Mouse (Mus musculus): ENCODE measurements around the gene Git1. TPM values are rescaled to one million over a fixed set of nuclear protein-coding genes. Genes with fewer than 3 reads are reported as not detected.

Gene Git1
- polyA plus RNA-seq, 1 experiment from 2014 or later = 13.8 TPM

GRCm38 (mm10) chr11:77503511-77503910 lies 10.1 kb downstream of the Git1 start:
- no peak for DNase-seq (ENCODE audit: low spot score, missing footprints)
- H3K4me3 ChIP-seq (ENCODE audit: low read depth, low read length) = no peak overlapping the region
- H3K27ac ChIP-seq (ENCODE audit: low read depth, low read length) = no peak overlapping the region
- no peaks in the 10 kb centered on the region for H3K9me3 ChIP-seq (ENCODE audit: control insufficient read depth, low read length)
- H3K4me1 ChIP-seq (ENCODE audit: control insufficient read depth, insufficient read depth, low read length) = peaks cover 12% of the 10 kb centered on the region
- H3K9ac ChIP-seq (ENCODE audit: low read length) = no peak overlapping the region
- no peak overlapping the region for H3K4me2 ChIP-seq
- WGBS = 68% methylated on average over 3 of the region's 3 CpGs
- no peaks in the 10 kb centered on the region for H3K27me3 ChIP-seq (ENCODE audit: control insufficient read depth, insufficient read depth, low read length)
- H3K36me3 ChIP-seq (ENCODE audit: control insufficient read depth, insufficient read depth, low read length) = peaks cover 26% of the 10 kb centered on the region
- ATAC-seq (ENCODE audit: low FRiP score) = no peak

GRCm38 (mm10) chr11:77504377-77504776 lies 11.0 kb downstream of the Git1 start:
- no peak overlapping the region for H3K9ac ChIP-seq (ENCODE audit: low read length)
- no peak overlapping the region for H3K27ac ChIP-seq (ENCODE audit: low read depth, low read length)
- WGBS = 96% methylated on average over 19 of the region's 19 CpGs
- peaks cover 12% of the 10 kb centered on the region for H3K4me1 ChIP-seq (ENCODE audit: control insufficient read depth, insufficient read depth, low read length)
- H3K4me3 ChIP-seq (ENCODE audit: low read depth, low read length) = no peak overlapping the region
- no peaks in the 10 kb centered on the region for H3K9me3 ChIP-seq (ENCODE audit: control insufficient read depth, low read length)
- no peak overlapping the region for H3K4me2 ChIP-seq
- no peak for ATAC-seq (ENCODE audit: low FRiP score)
- H3K36me3 ChIP-seq (ENCODE audit: control insufficient read depth, insufficient read depth, low read length) = peaks cover 26% of the 10 kb centered on the region
- no peak for DNase-seq (ENCODE audit: low spot score, missing footprints)
- H3K27me3 ChIP-seq (ENCODE audit: control insufficient read depth, insufficient read depth, low read length) = no peaks in the 10 kb centered on the region

DNA sequence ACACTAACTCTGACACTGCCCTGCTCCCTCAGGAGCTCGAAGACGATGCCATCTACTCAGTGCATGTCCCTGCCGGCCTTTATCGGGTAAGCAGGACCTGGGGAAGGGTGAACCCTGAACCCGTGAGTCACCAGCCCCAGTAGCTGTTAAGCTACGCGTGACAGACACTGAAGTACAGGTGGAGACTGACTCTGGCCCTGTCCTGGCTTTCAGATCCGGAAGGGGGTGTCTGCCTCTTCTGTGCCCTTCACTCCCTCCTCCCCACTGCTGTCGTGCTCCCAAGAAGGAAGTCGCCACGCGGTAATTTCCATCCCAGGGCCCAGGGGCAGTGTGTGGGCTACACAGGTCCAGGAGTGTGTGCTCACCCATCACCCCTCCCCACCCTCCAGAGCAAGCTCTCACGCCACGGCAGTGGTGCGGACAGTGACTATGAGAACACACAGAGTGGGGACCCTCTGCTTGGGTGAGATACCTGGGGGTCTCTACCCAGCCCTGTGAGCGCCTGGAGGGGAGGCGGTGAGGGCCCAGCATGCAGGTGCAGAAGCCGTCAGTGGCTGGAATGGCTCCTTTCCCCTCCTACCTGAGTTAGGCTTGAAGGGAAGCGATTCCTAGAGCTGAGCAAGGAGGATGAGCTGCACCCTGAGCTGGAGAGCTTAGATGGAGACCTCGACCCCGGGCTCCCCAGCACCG lies 12.1 kb downstream of the Git1 start:
- H3K27me3 ChIP-seq (ENCODE audit: control insufficient read depth, insufficient read depth, low read length) = no peaks in the 10 kb centered on the region
- WGBS = 93% methylated on average over 22 of the region's 22 CpGs
- H3K4me3 ChIP-seq (ENCODE audit: low read depth, low read length) = no peak overlapping the region
- peaks cover 26% of the 10 kb centered on the region for H3K36me3 ChIP-seq (ENCODE audit: control insufficient read depth, insufficient read depth, low read length)
- no peaks in the 10 kb centered on the region for H3K9me3 ChIP-seq (ENCODE audit: control insufficient read depth, low read length)
- no peak overlapping the region for H3K4me2 ChIP-seq
- H3K9ac ChIP-seq (ENCODE audit: low read length) = no peak overlapping the region
- H3K4me1 ChIP-seq (ENCODE audit: control insufficient read depth, insufficient read depth, low read length) = peaks cover 12% of the 10 kb centered on the region
- ATAC-seq (ENCODE audit: low FRiP score) (no peak), DNase-seq (ENCODE audit: low spot score, missing footprints) (no peak)
- H3K27ac ChIP-seq (ENCODE audit: low read depth, low read length) = no peak overlapping the region

GRCm38 (mm10) chr11:77506273-77506672 lies 12.9 kb downstream of the Git1 start:
- ATAC-seq (ENCODE audit: low FRiP score) (no peak), DNase-seq (ENCODE audit: low spot score, missing footprints) (no peak)
- Histone ChIP-seq H3K4me3 (ENCODE audit: low read depth, low read length) (no peak overlapping the region), H3K27ac (ENCODE audit: low read depth, low read length) (no peak overlapping the region), H3K27me3 (ENCODE audit: control insufficient read depth, insufficient read depth, low read length) (no peaks in the 10 kb centered on the region), H3K4me1 (ENCODE audit: control insufficient read depth, insufficient read depth, low read length) (peaks cover 6% of the 10 kb centered on the region), H3K9me3 (ENCODE audit: control insufficient read depth, low read length) (no peaks in the 10 kb centered on the region), H3K9ac (ENCODE audit: low read length) (no peak overlapping the region), H3K36me3 (ENCODE audit: control insufficient read depth, insufficient read depth, low read length) (peaks cover 26% of the 10 kb centered on the region), H3K4me2 (no peak overlapping the region)
- WGBS = 87% methylated on average over 14 of the region's 14 CpGs

- Histone ChIP-seq H3K4me3 (ENCODE audit: low read depth, low read length) (no peak overlapping the region), H3K36me3 (ENCODE audit: control insufficient read depth, insufficient read depth, low read length) (peaks cover 26% of the 10 kb centered on the region), H3K27ac (ENCODE audit: low read depth, low read length) (no peak overlapping the region), H3K27me3 (ENCODE audit: control insufficient read depth, insufficient read depth, low read length) (no peaks in the 10 kb centered on the region), H3K4me2 (no peak overlapping the region), H3K9me3 (ENCODE audit: control insufficient read depth, low read length) (no peaks in the 10 kb centered on the region), H3K9ac (ENCODE audit: low read length) (no peak overlapping the region), H3K4me1 (ENCODE audit: control insufficient read depth, insufficient read depth, low read length) (peaks cover 6% of the 10 kb centered on the region)
- WGBS = 87% methylated on average over 6 of the region's 6 CpGs
- no peak for DNase-seq (ENCODE audit: low spot score, missing footprints)
- no peak for ATAC-seq (ENCODE audit: low FRiP score)
Observed at GRCm38 (mm10) chr11:77506941-77507340, 13.6 kb downstream of the Git1 start.

- peaks cover 8% of the 10 kb centered on the region for H3K4me1 ChIP-seq (ENCODE audit: control insufficient read depth, insufficient read depth, low read length)
- no peak overlapping the region for H3K4me3 ChIP-seq (ENCODE audit: low read depth, low read length)
- no peak overlapping the region for H3K4me2 ChIP-seq
- no peaks in the 10 kb centered on the region for H3K9me3 ChIP-seq (ENCODE audit: control insufficient read depth, low read length)
- no peak for ATAC-seq (ENCODE audit: low FRiP score)
- no peak overlapping the region for H3K27ac ChIP-seq (ENCODE audit: low read depth, low read length)
- WGBS = 70% methylated on average over 4 of the region's 4 CpGs
- no peak overlapping the region for H3K9ac ChIP-seq (ENCODE audit: low read length)
- peaks cover 26% of the 10 kb centered on the region for H3K36me3 ChIP-seq (ENCODE audit: control insufficient read depth, insufficient read depth, low read length)
- no peak for DNase-seq (ENCODE audit: low spot score, missing footprints)
- H3K27me3 ChIP-seq (ENCODE audit: control insufficient read depth, insufficient read depth, low read length) = no peaks in the 10 kb centered on the region
Observed at GRCm38 (mm10) chr11:77507426-77507825, 14.1 kb downstream of the Git1 start.

DNA sequence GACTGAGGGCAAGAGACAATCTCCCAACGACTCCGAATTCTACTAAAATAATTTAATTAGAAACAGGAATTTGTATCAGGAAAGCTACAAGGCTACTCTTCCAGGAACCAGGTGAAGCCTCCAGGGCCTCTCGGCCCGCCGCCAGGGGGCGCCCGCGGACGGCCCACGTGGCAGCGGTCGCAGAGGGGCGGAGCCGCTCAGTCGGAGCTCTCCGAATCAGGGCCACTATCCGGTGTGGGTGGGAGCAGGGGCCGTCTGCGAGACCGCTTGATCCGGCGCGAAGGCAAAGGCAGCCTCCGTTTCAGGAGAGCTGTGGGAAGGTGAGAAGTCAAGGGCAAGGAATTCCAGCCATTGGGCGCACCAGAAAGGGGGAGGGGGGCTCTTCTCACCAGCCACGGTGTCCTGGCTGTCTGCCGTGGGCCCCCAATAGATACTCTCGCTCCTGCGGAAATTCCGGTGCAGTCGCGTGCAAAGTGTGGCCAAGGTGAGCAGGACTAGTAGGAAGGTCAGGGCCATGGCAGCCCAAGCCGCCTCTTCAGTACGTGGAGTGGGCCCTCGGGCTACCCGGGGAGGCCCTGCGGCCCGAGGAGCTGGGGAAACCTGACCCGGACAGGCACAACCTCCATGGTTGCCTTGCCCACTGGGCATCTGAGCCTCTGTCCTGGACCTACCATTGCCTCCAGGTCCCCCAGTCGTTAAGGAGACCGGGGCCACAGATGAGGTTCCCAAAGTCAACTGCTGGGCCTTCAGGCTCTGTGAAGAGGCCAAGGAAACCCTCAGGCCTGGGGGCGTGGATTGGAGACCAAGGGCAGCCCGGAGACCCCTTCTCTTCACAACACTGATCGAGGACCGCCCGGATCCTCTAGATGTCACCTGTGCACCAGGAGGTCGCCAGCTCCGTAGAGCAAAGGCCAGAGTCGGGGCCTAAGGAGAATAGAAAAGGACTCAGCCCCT lies 15.0 kb downstream of the Git1 start:
- DNase-seq (ENCODE audit: low spot score, missing footprints) (peak; percentile 99), ATAC-seq (ENCODE audit: low FRiP score) (peak; percentile 50)
- Histone ChIP-seq H3K9me3 (ENCODE audit: control insufficient read depth, low read length) (no peaks in the 10 kb centered on the region), H3K4me2 (peak overlapping the region; percentile 50), H3K9ac (ENCODE audit: low read length) (peak overlapping the region; percentile 44; the same call in 1 of the 2 replicates), H3K27ac (ENCODE audit: low read depth, low read length) (0 out of 2 replicates have a peak overlapping the region, but pooled peaks have one; percentile 14), H3K36me3 (ENCODE audit: control insufficient read depth, insufficient read depth, low read length) (peaks cover 20% of the 10 kb centered on the region), H3K27me3 (ENCODE audit: control insufficient read depth, insufficient read depth, low read length) (no peaks in the 10 kb centered on the region), H3K4me1 (ENCODE audit: control insufficient read depth, insufficient read depth, low read length) (peaks cover 10% of the 10 kb centered on the region), H3K4me3 (ENCODE audit: low read depth, low read length) (peak overlapping the region; percentile 17)
- 19% methylated on average over 49 of the region's 49 CpGs for whole genome bisulfite sequencing

DNA sequence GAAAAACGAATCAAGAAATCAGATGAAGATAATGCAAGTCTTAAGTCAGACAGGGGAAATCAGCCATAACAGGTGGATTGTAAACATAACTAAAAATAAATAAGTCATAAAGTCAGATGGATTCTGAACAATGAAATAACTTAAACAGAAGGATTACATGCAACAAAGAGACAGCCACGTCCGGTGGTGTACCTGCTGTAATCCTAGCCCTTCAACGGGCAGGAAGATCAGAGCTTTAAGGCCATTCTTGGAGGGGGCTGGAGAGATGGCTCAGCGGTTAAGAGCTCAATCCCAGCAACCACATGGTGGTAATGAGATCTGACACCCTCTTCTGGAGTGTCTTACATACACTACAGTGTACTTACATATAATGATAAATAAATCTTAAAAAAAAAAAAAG lies 18.0 kb downstream of the Git1 start:
- Histone ChIP-seq H3K4me1 (ENCODE audit: control insufficient read depth, insufficient read depth, low read length) (peaks cover 36% of the 10 kb centered on the region), H3K4me3 (ENCODE audit: low read depth, low read length) (no peak overlapping the region), H3K27me3 (ENCODE audit: control insufficient read depth, insufficient read depth, low read length) (peaks cover 10% of the 10 kb centered on the region), H3K36me3 (ENCODE audit: control insufficient read depth, insufficient read depth, low read length) (peaks cover 8% of the 10 kb centered on the region), H3K9ac (ENCODE audit: low read length) (no peak overlapping the region), H3K4me2 (no peak overlapping the region), H3K27ac (ENCODE audit: low read depth, low read length) (no peak overlapping the region), H3K9me3 (ENCODE audit: control insufficient read depth, low read length) (no peaks in the 10 kb centered on the region)
- DNase-seq (ENCODE audit: low spot score, missing footprints) = no peak
- WGBS = 83% methylated on average over 5 of the region's 5 CpGs
- no peak for ATAC-seq (ENCODE audit: low FRiP score)

All from midbrain, embryonic 11.5 days (tissue).